Mouse (Mus musculus): ENCODE data around the gene Lfng.

Gene Lfng

DNA sequence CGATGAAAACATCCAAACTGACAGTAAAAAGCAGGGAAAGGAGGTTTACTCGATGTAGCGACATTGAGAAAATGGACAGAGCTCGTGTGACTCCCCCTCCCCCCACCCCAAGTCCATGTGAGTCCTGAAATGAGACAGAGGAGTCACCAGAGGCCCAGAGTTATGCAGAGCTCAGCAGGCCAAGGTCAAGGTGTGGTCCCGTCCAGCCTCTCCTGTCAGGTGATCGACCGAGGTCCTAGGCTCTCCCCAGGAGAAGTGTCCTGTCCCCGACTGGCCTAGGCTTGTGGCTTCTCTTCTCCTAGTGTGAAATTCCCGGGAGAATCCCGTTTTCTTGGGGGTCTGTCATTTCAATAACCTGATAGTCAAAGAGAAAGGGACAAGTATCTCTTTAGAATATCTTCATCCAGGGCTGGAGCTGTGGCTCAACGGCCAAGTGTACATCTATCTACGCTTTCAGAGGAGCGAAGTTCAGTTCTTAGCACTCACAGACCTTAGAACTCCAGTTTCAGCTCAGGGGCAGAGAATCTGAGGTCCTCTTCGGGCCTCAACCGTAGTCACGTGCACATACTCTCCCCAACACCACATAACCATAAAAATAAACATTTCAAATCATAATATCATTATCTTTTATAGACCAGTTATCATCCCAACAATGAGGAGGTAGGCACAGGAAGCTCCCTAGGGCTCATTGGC, 17.9 kb upstream of the Lfng start:
- 96% methylated on average over 16 of the region's 16 CpGs for WGBS

DNA sequence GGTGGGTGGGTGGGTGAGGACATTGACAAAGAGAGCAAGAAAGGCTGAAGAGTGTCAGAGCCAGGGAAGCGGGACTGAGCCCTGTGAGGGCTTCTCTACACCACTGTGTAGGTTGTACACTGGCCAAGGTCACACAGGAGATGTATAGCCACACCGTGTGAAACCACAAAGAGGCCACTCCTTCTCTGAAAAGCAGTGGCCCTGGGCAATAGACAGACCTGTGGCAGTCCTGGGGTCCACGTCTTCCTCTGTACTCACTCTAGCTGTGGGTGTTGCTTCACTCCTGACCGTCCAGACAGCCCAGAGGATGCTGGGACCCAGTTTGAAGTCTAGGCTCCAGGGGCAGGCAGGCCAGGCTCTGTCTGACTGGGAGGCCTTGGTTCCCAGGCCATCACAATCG, 12.3 kb upstream of the Lfng start:
- WGBS, result 92% methylated on average over 5 of the region's 5 CpGs

DNA sequence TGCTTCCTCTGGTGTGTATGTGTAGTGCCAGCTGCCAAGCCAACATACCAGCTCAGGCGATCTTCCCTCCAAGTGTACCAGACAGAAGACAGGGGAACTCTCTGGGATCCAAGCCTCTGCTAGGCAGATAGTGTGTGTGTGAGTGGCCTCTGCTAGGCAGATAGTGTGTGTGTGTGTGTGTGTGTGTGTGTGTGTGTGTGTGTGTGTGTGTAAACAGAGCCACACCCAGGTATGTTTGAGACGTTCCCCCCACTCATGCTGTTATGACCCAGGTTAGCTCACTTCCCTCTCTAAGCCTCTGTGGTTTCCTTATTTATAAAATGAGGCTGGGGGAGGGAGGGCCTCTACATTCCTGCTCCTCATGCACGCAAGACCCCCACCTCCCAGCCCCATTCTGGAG, 10.7 kb upstream of the Lfng start:
- 70% methylated on average over 3 of the region's 3 CpGs for WGBS

DNA sequence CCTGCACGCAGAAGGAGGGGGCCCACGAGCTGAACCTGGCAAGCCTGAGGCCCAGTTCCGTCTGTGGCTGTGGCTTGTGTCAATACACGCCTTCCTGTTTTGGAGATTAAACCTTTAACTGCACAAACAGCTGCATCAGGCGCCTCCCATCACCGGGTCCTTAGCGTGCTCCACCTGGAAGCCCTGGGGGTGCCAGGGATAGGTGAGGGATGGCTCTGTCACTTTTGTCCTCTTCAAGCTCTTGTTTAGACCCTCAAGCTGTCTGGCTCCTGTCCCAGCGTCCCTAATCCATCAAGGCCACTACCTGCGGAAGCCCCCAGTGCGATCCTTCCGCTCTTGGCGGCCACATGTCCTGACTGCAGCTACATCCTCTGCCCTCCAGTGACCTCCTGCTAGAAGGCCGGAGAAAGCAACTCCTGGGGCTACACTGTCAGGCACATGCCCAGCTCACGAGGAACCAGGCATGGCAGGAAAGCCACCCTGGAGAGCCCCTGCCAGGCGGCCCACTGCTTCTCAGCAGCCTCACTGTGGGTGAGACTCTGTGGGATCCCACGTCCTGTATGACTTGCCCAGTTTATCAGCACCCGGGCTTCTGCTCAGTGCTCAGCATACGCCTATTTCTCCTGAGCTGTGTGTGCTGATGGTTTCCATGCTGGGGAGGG, 10.1 kb upstream of the Lfng start:
- WGBS, result 77% methylated on average over 18 of the region's 18 CpGs

DNA sequence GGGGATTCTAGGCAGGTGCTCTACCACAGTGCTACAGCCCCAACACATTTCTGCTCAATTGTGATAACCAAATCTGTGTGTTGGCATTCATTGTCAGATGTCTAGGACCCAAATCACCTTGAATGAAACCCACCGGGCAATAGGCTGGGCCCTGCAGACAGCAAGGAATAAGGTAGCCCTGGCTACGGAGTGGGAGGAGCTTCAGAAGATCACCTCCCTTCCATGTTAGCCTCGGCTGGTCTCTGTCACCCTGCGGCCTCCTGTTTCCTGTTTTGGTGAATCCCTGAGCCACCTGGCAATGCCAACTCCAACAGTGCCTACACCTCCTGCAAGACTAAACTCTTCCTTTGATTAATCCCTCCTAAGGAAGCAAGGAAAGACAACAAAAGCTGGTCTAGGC, 9.3 kb upstream of the Lfng start:
- WGBS, result 88% methylated on average over 4 of the region's 4 CpGs

DNA sequence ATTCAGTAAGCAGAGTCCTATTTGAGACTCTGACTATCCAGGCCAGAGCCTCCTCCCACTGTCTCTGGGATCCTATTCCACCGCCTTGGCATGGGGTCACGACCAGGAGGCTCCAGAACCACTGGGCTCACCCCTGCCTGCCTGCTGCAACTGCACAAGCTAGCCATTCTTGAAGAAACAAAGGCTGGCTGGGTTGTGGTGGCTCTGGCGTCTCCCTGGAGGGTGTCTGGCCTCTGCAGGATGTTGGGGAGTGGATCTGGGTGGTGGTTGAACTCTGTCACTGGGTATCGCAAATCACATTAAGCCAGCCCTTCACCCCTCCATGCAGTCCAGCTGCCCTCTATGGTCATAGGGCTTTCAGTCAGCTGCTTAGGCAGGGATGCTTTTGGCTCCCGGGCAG, 7.2 kb upstream of the Lfng start:
- WGBS, result 68% methylated on average over 5 of the region's 5 CpGs

DNA sequence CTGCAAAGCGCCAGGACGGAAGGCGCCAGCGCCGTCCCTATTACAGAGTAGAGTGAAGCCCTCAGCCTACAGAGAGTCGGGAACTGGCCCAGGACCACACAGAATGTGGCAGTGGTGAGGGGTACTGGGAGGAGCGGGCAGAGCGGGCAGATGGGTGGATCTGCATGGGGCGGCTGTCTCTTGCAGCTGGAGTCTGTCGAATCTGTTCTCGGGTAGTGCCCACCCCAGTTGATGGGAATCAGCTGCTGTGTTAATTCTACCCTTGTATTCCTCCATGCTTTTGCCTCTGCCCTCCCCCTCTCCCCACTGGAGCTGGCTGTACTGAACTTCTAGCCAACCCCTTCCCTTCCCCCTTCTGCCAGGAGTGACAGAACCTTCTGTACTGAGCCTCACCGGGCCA, 5.4 kb upstream of the Lfng start:
- WGBS, result 74% methylated on average over 12 of the region's 12 CpGs

DNA sequence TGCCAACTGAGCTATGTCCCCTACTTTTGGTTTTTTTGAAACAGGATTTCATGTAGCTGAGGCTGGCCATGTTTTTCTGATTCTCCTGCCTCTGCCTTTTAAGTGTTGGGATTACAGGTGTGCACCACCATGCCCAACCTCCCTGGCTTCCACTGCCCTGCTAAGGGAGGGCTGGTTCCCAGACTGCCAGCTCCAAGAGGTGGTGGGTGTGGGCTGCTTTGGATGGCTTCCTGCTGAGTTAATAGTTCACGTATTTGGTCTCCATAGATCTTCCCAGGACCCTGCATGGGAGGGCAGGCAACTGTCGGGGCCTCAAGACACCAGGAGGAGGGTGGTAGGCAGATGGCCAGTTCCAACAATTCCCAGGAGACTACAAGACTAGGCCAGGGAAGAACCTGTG, 4.6 kb upstream of the Lfng start:
- WGBS, result 88% methylated on average over 2 of the region's 2 CpGs

DNA sequence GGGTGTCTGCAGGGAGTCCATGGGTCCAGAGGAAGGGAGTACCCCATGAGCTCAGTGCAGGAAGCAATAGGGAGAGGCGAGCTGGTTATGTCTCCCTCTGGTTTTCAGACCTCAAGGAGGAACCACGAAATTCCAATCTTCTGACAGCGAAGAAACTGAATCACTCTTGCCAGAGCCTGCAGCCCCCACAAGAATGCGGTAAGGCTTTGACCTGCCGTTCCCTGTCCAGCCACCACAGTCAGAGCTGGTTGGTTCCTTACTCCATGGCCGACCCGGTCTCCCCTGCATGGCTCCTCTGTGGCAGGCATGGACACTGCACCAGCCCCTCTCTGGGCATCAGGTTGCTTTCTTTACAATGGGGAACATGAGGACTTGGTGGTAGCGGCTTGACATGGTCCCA, 2.7 kb upstream of the Lfng start:
- 80% methylated on average over 8 of the region's 8 CpGs for WGBS

DNA sequence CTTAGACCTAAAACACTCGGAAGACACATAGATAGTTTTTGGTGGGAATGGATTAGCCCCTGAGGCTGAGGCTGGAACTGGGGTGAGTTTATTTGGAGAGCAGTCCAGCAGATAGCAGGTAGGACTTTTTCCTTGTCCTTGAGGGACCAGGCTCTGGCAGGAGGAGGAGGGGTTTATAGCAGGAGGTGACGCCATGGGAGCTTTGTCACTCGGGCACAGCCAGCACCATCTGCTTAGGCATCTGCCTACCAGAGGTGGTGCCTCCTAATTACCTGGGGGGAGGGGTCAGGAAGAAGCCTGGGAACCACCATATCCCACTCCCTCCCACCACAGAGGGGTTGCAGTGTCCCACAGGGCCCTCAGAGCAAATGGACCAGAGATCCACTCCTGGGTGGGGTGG, 1.9 kb upstream of the Lfng start:
- WGBS, result 63% methylated on average over 3 of the region's 3 CpGs

DNA sequence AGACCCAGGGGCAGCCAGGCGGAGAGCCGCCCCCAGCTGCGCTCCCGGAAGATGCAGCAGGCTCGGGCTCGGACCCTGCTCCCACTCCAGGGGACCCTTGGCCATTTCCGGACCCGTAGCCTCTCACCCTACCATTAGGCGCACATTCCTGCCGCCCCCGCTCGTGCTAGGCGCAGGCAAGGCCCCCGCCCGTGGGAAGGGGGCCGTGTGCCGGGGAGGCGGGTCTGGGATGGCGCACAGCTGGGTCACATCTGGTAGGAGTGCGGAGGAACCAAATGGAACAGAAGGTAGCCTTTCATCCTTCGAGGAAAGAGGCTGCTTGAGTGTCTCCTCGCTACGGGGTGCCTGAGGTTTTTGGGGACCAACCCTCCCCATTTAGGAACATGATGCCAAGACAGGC, 734 bp upstream of the Lfng start:
- WGBS, result 4% methylated on average over 23 of the region's 23 CpGs

DNA sequence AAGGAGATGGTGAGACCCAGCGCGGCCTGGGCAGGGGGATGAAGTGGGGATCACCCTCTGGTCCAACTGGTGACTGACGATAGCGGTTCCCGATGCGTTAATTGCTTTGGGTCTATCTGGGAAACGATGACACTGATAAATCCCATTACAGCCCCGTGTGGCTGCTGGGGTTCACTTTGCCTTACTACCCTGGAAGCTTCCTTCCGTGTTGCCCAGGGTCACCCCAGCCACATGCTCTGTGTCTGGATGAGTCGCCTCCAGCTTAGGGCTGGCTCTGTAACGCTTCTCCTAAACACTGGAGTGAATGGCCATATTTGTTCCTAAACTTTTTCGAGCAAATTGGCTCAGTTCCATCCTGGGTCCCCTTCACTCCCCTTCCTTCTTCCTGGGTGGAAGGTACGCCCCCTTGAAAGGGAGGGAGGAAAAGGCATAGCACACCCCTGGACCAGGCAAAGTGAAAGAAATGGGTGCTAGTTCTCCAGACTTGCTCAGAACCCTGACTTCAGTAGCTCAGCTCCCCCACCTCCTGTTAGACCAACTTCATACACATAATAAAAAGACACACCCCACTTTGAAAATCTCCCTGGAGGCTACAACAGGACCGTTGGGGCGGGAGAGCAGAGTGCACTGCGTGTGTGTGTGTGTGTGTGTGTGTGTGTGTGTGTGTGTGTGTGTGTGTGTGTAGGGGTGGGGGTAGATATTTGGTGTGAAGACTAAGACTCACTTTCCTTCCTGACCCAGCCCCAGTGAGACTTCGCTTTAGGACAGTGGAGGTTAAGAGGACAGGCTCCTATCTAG, 915 bp downstream of the Lfng start:
- WGBS, result 2% methylated on average over 17 of the region's 17 CpGs

DNA sequence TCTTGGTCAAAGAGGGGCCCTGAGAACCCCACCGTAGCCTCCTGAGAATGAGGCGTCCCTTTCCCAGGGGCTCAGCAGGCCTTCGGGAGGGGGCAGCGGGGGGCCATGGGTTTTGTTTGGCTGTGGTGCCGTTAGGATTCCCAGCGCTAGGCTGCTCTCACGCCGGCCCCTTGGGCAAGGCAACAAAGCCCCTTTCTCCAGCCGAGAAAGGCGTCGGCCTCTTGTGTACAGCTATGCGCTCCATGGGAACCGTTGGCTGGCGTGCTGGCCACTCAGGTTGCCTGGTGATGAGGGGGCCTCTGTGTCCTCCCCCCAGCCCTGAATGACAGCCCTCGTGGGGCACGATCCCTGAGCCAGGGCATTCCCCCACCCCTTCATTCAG, 1.5 kb downstream of the Lfng start:
- 11% methylated on average over 16 of the region's 16 CpGs for WGBS

DNA sequence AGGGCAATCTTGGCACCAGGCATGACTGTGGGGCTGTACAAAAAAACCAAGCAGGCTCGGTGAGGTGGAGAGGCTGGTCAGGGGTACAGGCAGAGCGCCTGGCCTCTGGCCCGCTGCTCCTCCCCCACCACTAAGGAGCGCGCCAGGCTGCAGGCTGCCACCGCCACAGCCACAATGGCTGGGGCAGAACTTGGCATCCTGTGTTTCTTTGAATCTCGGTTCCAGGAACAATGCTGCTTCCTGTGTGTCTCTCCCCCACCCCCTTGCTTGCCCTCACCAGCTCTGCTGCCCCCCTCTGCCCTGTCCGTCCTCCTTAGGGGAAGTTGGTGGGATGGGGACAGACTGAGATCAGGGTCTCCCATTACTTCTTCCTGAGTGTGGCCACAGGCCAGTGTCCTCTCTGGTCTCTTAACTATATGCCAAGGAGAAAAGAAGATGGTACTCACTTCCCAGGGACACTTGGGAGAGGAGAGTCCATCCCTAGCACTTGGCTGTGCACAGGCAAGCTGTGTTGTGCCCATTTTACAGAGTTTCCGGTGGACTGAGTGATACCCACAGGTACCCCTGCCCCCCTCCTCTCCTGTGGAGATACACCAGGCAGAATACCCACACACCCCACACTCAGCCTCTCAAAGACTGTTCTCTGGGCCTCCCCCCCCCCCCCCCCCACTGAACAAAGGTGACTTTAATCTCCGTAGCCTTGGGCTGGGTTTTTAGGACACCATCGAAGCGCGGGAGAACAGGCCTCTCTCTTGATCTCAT, 2.6 kb downstream of the Lfng start:
- WGBS, result 16% methylated on average over 13 of the region's 13 CpGs

DNA sequence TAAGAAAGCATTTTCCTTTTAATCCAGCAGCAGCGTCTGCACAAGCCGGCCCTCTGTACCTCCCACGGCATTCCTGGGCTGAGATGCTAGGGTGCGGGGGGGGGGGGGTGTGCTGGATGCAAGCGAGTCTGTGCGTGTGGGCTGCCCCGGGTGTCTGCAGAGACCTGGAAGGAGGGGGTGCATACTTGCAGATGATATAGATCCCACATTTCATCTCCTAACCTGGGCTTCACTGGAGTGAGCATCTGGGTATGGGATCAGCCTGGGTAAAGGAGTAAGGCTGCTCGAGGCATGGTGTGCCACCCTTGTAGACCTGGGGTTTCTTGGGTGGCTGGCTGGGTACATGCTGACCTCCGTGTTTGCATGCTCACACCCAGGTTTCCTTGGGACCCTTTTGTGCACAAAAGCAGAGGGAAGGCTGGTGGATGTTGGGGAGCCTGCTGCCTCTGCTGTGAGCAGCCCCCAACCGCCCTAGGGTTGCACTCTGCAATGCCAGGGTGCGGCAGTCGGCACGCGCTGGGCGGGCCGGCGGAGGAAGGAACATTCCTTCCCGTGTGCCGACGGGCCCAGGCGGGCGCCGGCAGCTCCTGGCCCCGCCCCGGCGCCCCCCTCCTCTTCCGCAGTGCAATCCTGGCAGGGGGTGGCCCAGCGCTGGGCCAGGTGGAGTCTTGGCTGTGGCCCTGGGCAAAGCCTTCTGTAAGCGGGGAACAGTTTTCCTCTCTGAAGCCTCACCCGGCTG, 3.3 kb downstream of the Lfng start:
- 7% methylated on average over 30 of the region's 30 CpGs for whole genome bisulfite sequencing

DNA sequence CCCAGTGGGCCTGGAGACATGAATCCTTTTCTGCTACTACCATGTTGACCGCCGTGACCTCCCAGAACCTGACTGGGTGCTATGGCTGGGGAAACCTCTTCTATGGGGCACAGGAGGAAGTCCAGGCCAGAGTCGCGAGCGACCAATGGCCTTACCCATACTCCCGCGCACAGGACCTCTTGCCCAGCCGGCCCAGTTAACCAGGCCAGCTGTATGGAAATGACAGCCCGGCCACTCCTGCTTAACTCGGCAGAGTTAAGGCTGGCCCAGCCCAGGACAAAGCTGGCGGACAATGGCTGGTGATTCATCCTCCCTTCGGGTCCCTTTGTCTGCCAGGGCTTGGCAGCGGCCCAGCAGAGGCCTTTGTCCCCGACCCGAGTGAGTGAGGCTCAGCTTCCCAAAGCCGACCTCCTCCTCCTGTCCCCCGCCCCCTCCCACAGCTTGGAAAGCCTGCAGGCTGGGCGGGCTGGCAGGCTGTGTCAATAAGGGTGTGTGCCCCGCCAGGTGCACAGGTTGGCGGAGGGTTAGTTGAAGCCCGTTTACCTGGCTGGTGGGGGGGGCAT, 4.0 kb downstream of the Lfng start:
- WGBS, result 11% methylated on average over 21 of the region's 21 CpGs

DNA sequence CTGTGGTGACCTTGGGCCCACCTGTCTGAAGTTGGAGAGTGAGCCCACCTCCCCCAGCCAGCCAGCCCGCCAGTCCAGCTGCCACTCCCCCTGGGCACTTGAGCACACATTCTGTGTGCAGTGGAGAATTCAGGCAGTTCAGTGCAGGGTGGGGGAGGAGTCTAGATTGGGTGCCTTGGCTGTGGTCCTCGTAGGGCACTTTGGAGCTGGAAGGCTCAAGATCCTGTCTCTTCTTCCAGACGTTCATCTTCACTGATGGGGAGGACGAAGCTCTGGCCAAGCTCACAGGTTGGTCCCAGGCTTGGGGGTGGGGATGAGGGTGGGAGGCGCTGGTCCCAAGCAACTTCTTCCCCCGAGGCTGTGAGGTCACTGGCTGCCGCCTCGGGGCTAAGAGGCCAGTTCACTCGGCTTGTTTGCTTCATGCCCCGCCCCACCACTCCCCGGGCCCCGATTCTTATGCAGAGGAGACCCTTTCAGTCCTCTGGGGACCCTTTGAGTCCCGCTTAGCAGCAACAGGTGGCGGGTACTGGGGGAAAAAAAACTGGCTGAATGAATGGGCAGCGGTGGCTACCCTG, 4.6 kb downstream of the Lfng start:
- 40% methylated on average over 15 of the region's 15 CpGs for WGBS

DNA sequence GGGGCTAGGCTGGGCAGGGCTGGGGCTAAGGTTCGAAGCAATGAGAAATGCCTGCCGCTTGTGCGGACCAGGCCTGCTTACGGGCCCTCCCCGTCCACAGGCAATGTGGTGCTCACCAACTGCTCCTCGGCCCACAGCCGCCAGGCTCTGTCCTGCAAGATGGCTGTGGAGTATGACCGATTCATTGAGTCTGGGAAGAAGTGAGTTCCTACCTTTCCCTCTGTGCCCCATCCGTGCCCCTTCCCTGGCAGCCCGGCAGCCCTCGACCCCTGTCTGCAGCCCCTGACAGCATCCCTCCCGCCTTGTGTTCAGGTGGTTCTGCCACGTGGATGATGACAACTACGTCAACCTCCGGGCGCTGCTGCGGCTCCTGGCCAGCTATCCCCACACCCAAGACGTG, 5.1 kb downstream of the Lfng start:
- WGBS, result 70% methylated on average over 18 of the region's 18 CpGs

DNA sequence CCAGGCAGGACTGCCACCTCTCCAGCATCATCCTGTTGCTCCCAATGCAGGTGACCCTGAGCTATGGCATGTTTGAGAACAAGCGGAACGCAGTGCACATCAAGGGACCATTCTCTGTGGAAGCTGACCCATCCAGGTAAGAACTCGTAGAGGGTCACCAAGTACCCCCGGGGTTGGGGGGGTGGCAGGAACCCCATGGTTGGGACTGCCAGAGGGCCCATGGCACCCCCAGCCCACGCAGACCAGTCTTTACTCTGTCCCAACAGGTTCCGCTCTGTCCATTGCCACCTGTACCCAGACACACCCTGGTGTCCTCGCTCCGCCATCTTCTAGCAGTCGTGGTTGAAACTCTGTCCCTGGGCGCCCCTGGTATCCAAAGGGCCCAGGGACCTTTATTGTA, 7.0 kb downstream of the Lfng start:
- 94% methylated on average over 10 of the region's 10 CpGs for WGBS

DNA sequence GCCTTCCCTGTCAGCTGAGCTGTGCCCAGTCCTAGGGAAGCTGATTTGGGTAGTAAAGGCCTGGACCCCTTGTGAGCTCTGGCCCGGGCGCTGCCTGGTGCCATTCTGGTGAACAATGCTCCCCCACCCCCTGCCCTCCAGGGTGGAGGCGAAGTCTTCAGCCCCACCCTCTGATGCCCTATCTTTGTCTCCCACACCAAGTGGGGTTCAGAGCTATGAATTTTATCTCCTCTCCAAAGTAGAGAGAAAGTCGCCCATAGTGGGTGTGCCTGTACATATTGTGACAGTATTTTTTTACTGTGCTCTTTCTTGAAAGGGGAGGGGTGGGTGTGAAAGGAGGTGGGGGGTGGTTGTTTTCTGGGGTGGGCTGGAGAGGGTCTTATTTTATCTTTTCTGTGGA, 7.7 kb downstream of the Lfng start:
- WGBS, result 83% methylated on average over 4 of the region's 4 CpGs
